In the genomic region with DNA sequence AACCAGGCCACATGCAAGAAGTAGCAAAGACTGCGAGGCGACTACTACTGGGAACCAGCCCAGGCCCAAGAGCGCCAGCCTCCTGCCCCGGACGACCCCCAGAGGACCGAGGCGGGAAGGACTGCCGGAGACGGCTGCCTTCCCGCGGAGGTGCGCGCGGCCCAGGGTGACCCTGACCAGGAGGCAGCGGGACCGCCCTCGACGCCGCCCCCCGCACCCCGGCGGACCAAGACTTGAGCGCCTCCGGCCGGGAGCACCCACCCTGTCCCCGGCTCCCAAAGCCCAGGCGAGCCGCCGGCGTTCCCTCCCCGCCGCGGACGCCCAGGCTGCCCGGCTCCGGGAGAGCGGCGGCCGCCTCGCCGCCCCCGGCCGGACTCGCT, we compare ENCODE assay signal across 8 mouse cellular contexts. TPM values are rescaled to one million over a fixed set of nuclear protein-coding genes. Genes with fewer than 3 reads are reported as not detected.
DNase-seq lines count a peak whose midpoint lies in the region; ATAC-seq lines count a peak whose summit lies in the region.

No protein-coding gene starts in this region.

- H3K4me3 ChIP-seq in embryonic facial prominence, embryonic 14.5 days (ENCODE audit: low read depth, low read length) = peak overlapping the region; percentile 93
- peak overlapping the region; percentile 100 for H3K4me3 ChIP-seq in limb, embryonic 11.5 days (ENCODE audit: low read depth, low read length)
- peak overlapping the region; percentile 84 for H3K4me3 ChIP-seq in midbrain, embryonic 12.5 days

- H3K4me1 ChIP-seq in embryonic facial prominence, embryonic 14.5 days (ENCODE audit: control insufficient read depth, insufficient read depth, low read length) = peaks cover 6% of the 10 kb centered on the region
- no peaks in the 10 kb centered on the region for H3K4me1 ChIP-seq in limb, embryonic 11.5 days (ENCODE audit: control insufficient read depth, insufficient read depth, low read length)
- peaks cover 29% of the 10 kb centered on the region for H3K4me1 ChIP-seq in midbrain, embryonic 12.5 days

- H3K9ac ChIP-seq in embryonic facial prominence, embryonic 14.5 days (ENCODE audit: low read depth, low read length) = peak overlapping the region; percentile 93
- H3K9ac ChIP-seq in limb, embryonic 11.5 days (ENCODE audit: low read length) = peak overlapping the region; percentile 97
- peak overlapping the region; percentile 99 for H3K9ac ChIP-seq in midbrain, embryonic 12.5 days (replicated peaks)

- H3K9me3 ChIP-seq in embryonic facial prominence, embryonic 14.5 days (ENCODE audit: control insufficient read depth, low read length) = no peaks in the 10 kb centered on the region
- H3K9me3 ChIP-seq in limb, embryonic 11.5 days (ENCODE audit: control insufficient read depth, low read length) = no peaks in the 10 kb centered on the region
- H3K9me3 ChIP-seq in midbrain, embryonic 12.5 days = no peaks in the 10 kb centered on the region

- peaks cover 39% of the 10 kb centered on the region for H3K36me3 ChIP-seq in embryonic facial prominence, embryonic 14.5 days (ENCODE audit: control insufficient read depth, insufficient read depth, low read length)
- peaks cover 24% of the 10 kb centered on the region for H3K36me3 ChIP-seq in limb, embryonic 11.5 days (ENCODE audit: control insufficient read depth, insufficient read depth, low read length)
- H3K36me3 ChIP-seq in midbrain, embryonic 12.5 days = peaks cover 34% of the 10 kb centered on the region

- H3K27ac ChIP-seq in embryonic facial prominence, embryonic 14.5 days (replicated peaks; ENCODE audit: low read depth, low read length) = peak overlapping the region; percentile 74
- peak overlapping the region; percentile 72 for H3K27ac ChIP-seq in limb, embryonic 11.5 days (replicated peaks; ENCODE audit: low read depth, low read length)
- H3K27ac ChIP-seq in midbrain, embryonic 12.5 days (replicated peaks) = peak overlapping the region; percentile 89

- H3K27me3 ChIP-seq in embryonic facial prominence, embryonic 14.5 days (replicated peaks; ENCODE audit: control insufficient read depth, insufficient read depth, low read length) = no peaks in the 10 kb centered on the region
- H3K27me3 ChIP-seq in limb, embryonic 11.5 days (ENCODE audit: control insufficient read depth, insufficient read depth, low read length) = no peaks in the 10 kb centered on the region
- no peaks in the 10 kb centered on the region for H3K27me3 ChIP-seq in midbrain, embryonic 12.5 days

- peak; percentile 53 to 57 for DNase-seq in cerebellum, postnatal 10 days
- DNase-seq in cerebellum, adult 11 months = no peak
- DNase-seq in MN1 (ENCODE audit: low spot score) = peak; percentile 77
- DNase-seq in embryonic facial prominence, embryonic 14.5 days (ENCODE audit: low spot score) = peak; percentile 40
- peak; percentile 77 for DNase-seq in heart, postnatal 4 days
- DNase-seq in limb, embryonic 11.5 days (ENCODE audit: low spot score) = peak; percentile 64
- peak; percentile 70 for DNase-seq in thymus, postnatal 14 days

- peak overlapping the region; percentile 61 for H3K4me2 ChIP-seq in embryonic facial prominence, embryonic 14.5 days (ENCODE audit: low read depth, low read length)
- peak overlapping the region; percentile 68 for H3K4me2 ChIP-seq in limb, embryonic 11.5 days (ENCODE audit: low read depth, severe bottlenecking)
- H3K4me2 ChIP-seq in midbrain, embryonic 12.5 days (replicated peaks) = peak overlapping the region; percentile 85

- 0% methylated on average over 5 of the region's 44 CpGs for WGBS in embryonic facial prominence, embryonic 14.5 days
- WGBS in limb, embryonic 11.5 days = 0% methylated on average over 23 of the region's 44 CpGs
- under 1% methylated on average over 34 of the region's 44 CpGs for WGBS in midbrain, embryonic 12.5 days

- ATAC-seq in embryonic facial prominence, embryonic 14.5 days (ENCODE audit: low read depth) = peak; percentile 35
- ATAC-seq in limb, embryonic 11.5 days (ENCODE audit: insufficient number of reproducible peaks, low FRiP score, low TSS enrichment, low read depth) = peak; percentile 17; the same call in 1 of the 2 replicates
- ATAC-seq in midbrain, embryonic 12.5 days (ENCODE audit: low FRiP score, low read depth) = peak; percentile 34

RNA-seq across cellular contexts. Expression of gene Zfp629, which starts 1.1 kb away (rescaled TPM):
- 13.0 and 17.9 TPM in 2 replicates for polyA plus RNA-seq in embryonic facial prominence, embryonic 14.5 days (2014; fragmentation: Nextera tagmentation; extraction: Ambion mirVana)
- 10 to 100 TPM; 31.8 to 38.0 TPM for total RNA-seq in heart, postnatal 4 days (2021)
- polyA plus RNA-seq in limb, embryonic 11.5 days (2014; fragmentation: Nextera tagmentation; extraction: Ambion mirVana) = 28.0 and 31.8 TPM in 2 replicates
- polyA plus RNA-seq in midbrain, embryonic 12.5 days (2016; fragmentation: Nextera tagmentation; extraction: Ambion mirVana) = 39.9 and 42.8 TPM in 2 replicates

RNA-seq across cellular contexts. Expression of gene Rnf40, which starts 25.9 kb away (rescaled TPM):
- polyA plus RNA-seq in embryonic facial prominence, embryonic 14.5 days (2014; fragmentation: Nextera tagmentation; extraction: Ambion mirVana) = 35.9 and 47.7 TPM in 2 replicates
- total RNA-seq in heart, postnatal 4 days (2021) = 10 to 100 TPM; 47.8 to 49.7 TPM
- polyA plus RNA-seq in limb, embryonic 11.5 days (2014; fragmentation: Nextera tagmentation; extraction: Ambion mirVana) = 44.3 and 49.1 TPM in 2 replicates
- polyA plus RNA-seq in midbrain, embryonic 12.5 days (2016; fragmentation: Nextera tagmentation; extraction: Ambion mirVana) = 68.6 and 71.1 TPM in 2 replicates

RNA-seq across cellular contexts. Expression of gene Ccdc189, which starts 26.1 kb away (rescaled TPM):
- 9.9 and 10.4 TPM in 2 replicates for polyA plus RNA-seq in embryonic facial prominence, embryonic 14.5 days (2014; fragmentation: Nextera tagmentation; extraction: Ambion mirVana)
- 1 to 10 TPM; 6.5 to 9.2 TPM for total RNA-seq in heart, postnatal 4 days (2021)
- polyA plus RNA-seq in limb, embryonic 11.5 days (2014; fragmentation: Nextera tagmentation; extraction: Ambion mirVana) = 11.5 and 12.3 TPM in 2 replicates
- polyA plus RNA-seq in midbrain, embryonic 12.5 days (2016; fragmentation: Nextera tagmentation; extraction: Ambion mirVana) = 11.9 and 16.1 TPM in 2 replicates

RNA-seq across cellular contexts. Expression of gene Phkg2, which starts 41.4 kb away (rescaled TPM):
- polyA plus RNA-seq in embryonic facial prominence, embryonic 14.5 days (2014; fragmentation: Nextera tagmentation; extraction: Ambion mirVana) = 35.2 TPM in 2 replicates
- total RNA-seq in heart, postnatal 4 days (2021) = 10 to 100 TPM; 18.1 to 19.4 TPM
- polyA plus RNA-seq in limb, embryonic 11.5 days (2014; fragmentation: Nextera tagmentation; extraction: Ambion mirVana) = 45.7 and 48.8 TPM in 2 replicates
- 53.6 and 54.1 TPM in 2 replicates for polyA plus RNA-seq in midbrain, embryonic 12.5 days (2016; fragmentation: Nextera tagmentation; extraction: Ambion mirVana)

RNA-seq across cellular contexts. Expression of gene Tmem265, which starts 53.3 kb away (rescaled TPM):
- 4.1 and 5.3 TPM in 2 replicates for polyA plus RNA-seq in embryonic facial prominence, embryonic 14.5 days (2014; fragmentation: Nextera tagmentation; extraction: Ambion mirVana)
- total RNA-seq in heart, postnatal 4 days (2021) = under 1 TPM in 1 of 2 experiments, not detected in 1; 0.45 TPM
- 4.7 and 9.9 TPM in 2 replicates for polyA plus RNA-seq in limb, embryonic 11.5 days (2014; fragmentation: Nextera tagmentation; extraction: Ambion mirVana)
- polyA plus RNA-seq in midbrain, embryonic 12.5 days (2016; fragmentation: Nextera tagmentation; extraction: Ambion mirVana) = 3.5 and 6.3 TPM in 2 replicates
